Mouse (Mus musculus) neural tube, embryonic 14.5 days (tissue): ENCODE measurements around the gene Dnmt3a. TPM values are rescaled to one million over a fixed set of nuclear protein-coding genes. Genes with fewer than 3 reads are reported as not detected.

Experiments
- ATAC-seq: fragments of 200-750 bp; cut with Nextera tagmentation; 2 replicates; pipeline ENCODE4 v1.8.0; 2017; ENCODE audit warnings: low read depth, mild to moderate bottlenecking, moderate TSS enrichment, moderate library complexity
- H3K27ac ChIP-seq: fragments of 300-500 bp; sonication (generic); 2 replicates; pipeline ENCODE4 v1.5.1; 2014; ENCODE audit warnings: low read depth, mild to moderate bottlenecking, control low read depth, low read length, moderate library complexity, mixed read lengths
- H3K27me3 ChIP-seq: fragments of 300-500 bp; sonication (generic); 2 replicates; pipeline ENCODE4 v1.6.1; 2014; ENCODE audit warnings: low read length; ENCODE audit not compliant: control insufficient read depth, insufficient read depth
- H3K36me3 ChIP-seq: fragments of 300-500 bp; sonication (generic); 2 replicates; pipeline ENCODE4 v1.6.1; 2014; ENCODE audit warnings: low read length, mixed read lengths; ENCODE audit not compliant: control insufficient read depth, insufficient read depth
- H3K4me1 ChIP-seq: fragments of 300-500 bp; sonication (generic); 2 replicates; pipeline ENCODE4 v1.6.1; 2014; ENCODE audit warnings: low read length; ENCODE audit not compliant: control insufficient read depth, insufficient read depth
- H3K4me2 ChIP-seq: fragments of 300-500 bp; sonication (generic); 2 replicates; pipeline ENCODE4 v1.6.1; 2014; ENCODE audit warnings: mild to moderate bottlenecking, low read depth, low read length, control low read depth
- H3K4me3 ChIP-seq: fragments of 300-500 bp; sonication (generic); 2 replicates; pipeline ENCODE4 v1.5.1; 2014; ENCODE audit warnings: low read depth, low read length, control low read depth, mixed read lengths
- H3K9ac ChIP-seq: fragments of 300-500 bp; sonication (generic); replicated peaks from 2 replicates; pipeline ENCODE4 v1.6.1; 2014; ENCODE audit warnings: low read depth, mild to moderate bottlenecking, control low read depth, low read length, mixed read lengths
- H3K9me3 ChIP-seq: fragments of 300-500 bp; sonication (generic); 2 replicates; pipeline ENCODE4 v1.6.1; 2016; ENCODE audit warnings: low read length; ENCODE audit not compliant: control insufficient read depth
- WGBS: fragments of 180-500 bp; shearing (Covaris S2); extraction: QIAGEN DNeasy Blood & Tissue Kit; methylation state at CpG from one replicate; pipeline ENCODE4 v1.1.7; 2014; 5-methylcytosine and 5-hydroxymethylcytosine counted together
- polyA plus RNA-seq: library from polyadenylated mRNA; unstranded; fragments of >200 nt; fragmentation: Nextera tagmentation; extraction: Ambion mirVana; gene quantifications from 2 replicates; pipeline ENCODE4 v1.2.1, GENCODE M21; 2014

Dnmt3a gene
- polyA plus RNA-seq, 1 experiment from 2014 or later: 53.4 TPM

DNA sequence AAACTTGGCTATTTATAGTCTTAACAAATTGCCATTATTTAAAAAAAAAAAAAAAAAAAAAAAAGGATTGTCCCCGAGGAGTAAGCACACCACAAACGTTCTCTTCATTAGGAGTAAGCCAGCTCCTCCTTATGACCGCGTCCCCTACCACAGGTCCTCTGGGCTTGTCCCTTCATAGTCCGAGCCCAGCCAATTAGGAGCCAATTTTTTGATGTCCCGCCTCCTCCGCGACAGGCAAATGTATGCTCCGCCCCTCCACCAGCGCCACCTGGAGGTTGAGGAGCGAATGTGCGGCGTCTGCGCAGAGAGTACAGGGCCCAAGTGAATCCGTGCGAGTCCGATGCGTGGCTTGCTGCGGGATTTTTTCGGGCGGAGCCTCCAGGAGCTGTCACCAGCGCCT lies 14.1 kb upstream of the Dnmt3a start:
- H3K27ac ChIP-seq: peak overlapping the region; percentile 10; the same call in 1 of the 2 replicates
- H3K9ac ChIP-seq: no peak overlapping the region
- WGBS: under 1% methylated on average over 22 of the region's 22 CpGs

GRCm38 (mm10) chr12:3792248-3792647 lies 13.6 kb upstream of the Dnmt3a start:
- H3K9me3 ChIP-seq: no peaks in the 10 kb centered on the region
- peak overlapping the region; percentile 49 for H3K4me2 ChIP-seq
- H3K27me3 ChIP-seq: no peaks in the 10 kb centered on the region
- no peaks in the 10 kb centered on the region; the same call in 1 of the 2 replicates for H3K4me1 ChIP-seq
- no peak overlapping the region for H3K9ac ChIP-seq
- peak overlapping the region; percentile 10; the same call in 1 of the 2 replicates for H3K27ac ChIP-seq
- H3K4me3 ChIP-seq: 0 out of 2 replicates have a peak overlapping the region, but pooled peaks have one; percentile 19
- H3K36me3 ChIP-seq: no peaks in the 10 kb centered on the region
- ATAC-seq: peak; percentile 52
- 12% methylated on average over 8 of the region's 8 CpGs for WGBS

More for the DNA sequence above, 14.1 kb upstream of the Dnmt3a start:
- Histone ChIP-seq H3K4me3 (peak overlapping the region; percentile 19; the same call in 1 of the 2 replicates), H3K4me1 (no peaks in the 10 kb centered on the region; the same call in 1 of the 2 replicates), H3K36me3 (no peaks in the 10 kb centered on the region), H3K4me2 (peak overlapping the region; percentile 49), H3K27me3 (no peaks in the 10 kb centered on the region), H3K9me3 (no peaks in the 10 kb centered on the region)
- ATAC-seq: peak; percentile 94

DNA sequence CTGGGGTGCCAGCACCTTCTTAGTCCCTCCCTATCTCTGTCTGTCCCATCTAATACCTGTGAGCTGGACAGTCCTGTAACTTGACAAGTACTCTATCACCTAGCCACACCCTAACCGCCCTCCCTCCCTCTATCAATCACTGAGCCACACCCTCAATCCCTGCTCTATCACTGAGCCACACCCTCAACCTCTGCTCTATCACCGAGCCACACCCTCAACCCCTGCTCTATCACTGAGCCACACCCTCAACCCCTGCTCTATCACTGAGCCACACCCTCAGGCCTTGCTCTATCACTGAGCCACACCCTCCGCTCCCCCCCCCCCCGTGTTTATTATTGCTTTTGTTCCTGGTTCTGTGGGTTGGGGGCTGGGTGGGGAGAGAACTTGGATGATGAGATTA lies 10.2 kb upstream of the Dnmt3a start:
- ATAC-seq: no peak
- Histone ChIP-seq H3K9me3 (no peaks in the 10 kb centered on the region), H3K4me2 (no peak overlapping the region), H3K27me3 (no peaks in the 10 kb centered on the region), H3K36me3 (no peaks in the 10 kb centered on the region), H3K4me1 (no peaks in the 10 kb centered on the region; the same call in 1 of the 2 replicates), H3K27ac (no peak overlapping the region), H3K9ac (no peak overlapping the region), H3K4me3 (no peak overlapping the region)
- WGBS: 26% methylated on average over 4 of the region's 4 CpGs

GRCm38 (mm10) chr12:3799551-3799950 lies 6.3 kb upstream of the Dnmt3a start:
- Histone ChIP-seq H3K9ac (no peak overlapping the region), H3K36me3 (no peaks in the 10 kb centered on the region), H3K9me3 (no peaks in the 10 kb centered on the region), H3K4me2 (no peak overlapping the region), H3K27me3 (no peaks in the 10 kb centered on the region), H3K27ac (no peak overlapping the region), H3K4me1 (no peaks in the 10 kb centered on the region), H3K4me3 (no peak overlapping the region)
- WGBS: 87% methylated on average over 1 of the region's 1 CpGs
- no peak for ATAC-seq

DNA sequence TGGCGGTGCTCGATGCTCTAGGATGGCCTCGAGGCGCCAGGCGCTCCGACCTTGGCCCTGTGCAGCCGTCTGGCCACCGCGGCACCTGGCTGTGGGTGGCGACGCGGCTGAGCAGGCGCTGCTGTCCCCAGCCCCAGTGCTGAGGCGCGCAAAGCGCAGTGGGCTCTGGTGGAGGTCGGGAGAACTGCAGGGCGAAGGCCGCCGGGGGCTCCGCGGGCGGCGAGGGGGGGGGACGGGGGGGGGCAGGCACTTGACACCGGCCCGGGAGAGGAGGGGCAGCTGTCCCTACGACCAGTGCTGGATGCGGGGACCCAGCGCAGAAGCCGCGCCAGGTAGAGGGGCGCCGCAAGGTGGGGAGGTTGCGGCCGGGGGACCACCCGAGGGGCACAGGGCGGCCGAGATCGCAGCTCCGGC lies 471 bp downstream of the Dnmt3a start:
- under 1% methylated on average over 22 of the region's 41 CpGs for WGBS
- peak overlapping the region; percentile 91 for H3K9ac ChIP-seq

DNA sequence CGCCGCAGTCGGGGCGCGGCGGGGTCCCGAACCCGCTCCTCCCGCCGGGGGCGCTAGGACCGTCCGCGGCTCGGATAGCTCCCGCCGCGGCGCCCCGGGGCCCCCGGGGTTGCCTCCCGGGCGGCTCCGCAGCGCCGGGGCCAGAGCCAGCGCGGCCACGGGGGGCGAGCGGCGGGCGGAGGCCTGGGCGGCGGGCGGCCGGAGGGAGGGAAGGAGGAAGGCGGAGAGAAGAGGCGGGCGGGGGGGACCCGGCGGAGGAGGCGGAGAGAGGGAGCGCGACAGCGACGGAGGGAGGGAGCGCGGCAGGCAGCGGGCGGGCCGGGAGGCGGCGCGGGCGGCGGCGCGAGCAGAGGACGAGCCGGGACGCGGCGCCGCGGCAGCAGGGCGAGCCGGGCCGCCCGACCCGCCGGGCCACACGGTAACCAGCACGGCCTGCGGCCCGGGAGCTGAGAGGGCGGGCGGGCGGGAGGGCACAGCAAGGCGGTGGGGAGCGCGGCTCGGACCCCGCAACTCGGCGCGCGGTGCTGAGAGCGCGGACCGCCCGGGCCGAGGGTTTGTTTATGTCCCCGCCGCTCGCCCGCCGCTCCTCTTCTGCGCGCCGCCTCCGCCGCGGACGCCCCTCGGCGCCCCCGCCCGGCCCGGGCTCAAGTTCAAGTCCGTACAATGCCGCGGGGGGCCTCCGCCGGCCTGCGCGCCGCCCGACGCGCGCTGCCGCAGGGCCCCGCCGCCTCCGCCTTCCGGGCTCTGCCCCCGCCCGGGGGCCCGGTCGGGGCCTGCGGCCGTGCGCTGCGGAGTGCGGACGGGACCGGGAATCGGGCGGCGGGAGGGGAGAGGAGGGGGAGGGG lies 1.1 kb downstream of the Dnmt3a start:
- H3K4me2 ChIP-seq: peak overlapping the region; percentile 72
- ATAC-seq: peak; percentile 52
- H3K27ac ChIP-seq: peak overlapping the region; percentile 92
- peaks cover 26% of the 10 kb centered on the region for H3K4me1 ChIP-seq
- peak overlapping the region; percentile 81 for H3K4me3 ChIP-seq
- H3K9me3 ChIP-seq: no peaks in the 10 kb centered on the region
- H3K27me3 ChIP-seq: no peaks in the 10 kb centered on the region
- no peaks in the 10 kb centered on the region for H3K36me3 ChIP-seq
- peak overlapping the region; percentile 91 for H3K9ac ChIP-seq
- WGBS: under 1% methylated on average over 65 of the region's 141 CpGs

More for the DNA sequence above, 471 bp downstream of the Dnmt3a start:
- H3K4me1 ChIP-seq: peaks cover 26% of the 10 kb centered on the region
- H3K27me3 ChIP-seq: no peaks in the 10 kb centered on the region
- H3K4me2 ChIP-seq: peak overlapping the region; percentile 72
- no peaks in the 10 kb centered on the region for H3K9me3 ChIP-seq
- H3K4me3 ChIP-seq: peak overlapping the region; percentile 81
- peak overlapping the region; percentile 92 for H3K27ac ChIP-seq
- ATAC-seq: peak; percentile 86
- no peaks in the 10 kb centered on the region for H3K36me3 ChIP-seq

- Histone ChIP-seq H3K4me2 (peak overlapping the region; percentile 72), H3K27me3 (no peaks in the 10 kb centered on the region), H3K9me3 (no peaks in the 10 kb centered on the region), H3K4me3 (peak overlapping the region; percentile 81), H3K4me1 (peaks cover 26% of the 10 kb centered on the region), H3K36me3 (no peaks in the 10 kb centered on the region), H3K9ac (peak overlapping the region; percentile 91), H3K27ac (peak overlapping the region; percentile 92)
- WGBS: under 1% methylated on average over 35 of the region's 105 CpGs
- peak; percentile 46 for ATAC-seq
Observed at GRCm38 (mm10) chr12:3807548-3808395, 2.0 kb downstream of the Dnmt3a start.

DNA sequence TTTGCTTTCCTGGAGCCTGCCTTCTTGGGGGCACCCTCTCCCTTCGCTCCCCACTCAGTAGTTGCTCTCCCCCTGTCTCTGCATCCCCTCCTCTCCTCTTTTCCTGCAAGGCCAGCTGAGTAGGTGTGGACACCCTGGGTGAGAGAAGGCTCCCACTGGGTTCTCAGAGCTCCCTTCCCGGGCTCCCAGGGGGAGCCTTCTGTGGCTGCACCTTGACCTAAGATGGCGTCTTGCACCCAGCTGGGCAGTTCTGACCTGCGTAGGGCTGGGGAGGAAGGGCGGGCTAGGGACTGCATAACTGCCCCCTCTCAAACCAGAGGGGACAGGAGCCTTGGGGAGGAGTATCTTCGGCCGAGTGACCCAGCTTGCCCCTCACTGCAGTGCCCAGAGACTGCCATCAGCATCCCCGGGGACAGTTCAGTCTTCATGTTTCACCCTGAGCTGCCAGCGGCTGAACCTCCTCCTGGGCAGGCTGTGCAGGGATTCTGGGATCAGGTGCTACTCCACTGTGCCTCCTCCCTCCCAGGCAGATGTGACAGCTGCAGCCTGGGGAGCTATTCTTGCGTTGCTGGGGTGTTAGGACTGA lies 2.7 kb downstream of the Dnmt3a start:
- Histone ChIP-seq H3K4me2 (peak overlapping the region; percentile 72), H3K27ac (peak overlapping the region; percentile 92), H3K36me3 (no peaks in the 10 kb centered on the region), H3K4me1 (peaks cover 26% of the 10 kb centered on the region), H3K27me3 (no peaks in the 10 kb centered on the region), H3K9ac (peak overlapping the region; percentile 91), H3K4me3 (peak overlapping the region; percentile 81), H3K9me3 (no peaks in the 10 kb centered on the region)
- ATAC-seq: peak; percentile 3
- WGBS: 3% methylated on average over 10 of the region's 10 CpGs
